Mouse (Mus musculus) testis, adult 2 months (tissue): ENCODE results near the gene Trit1. TPM values are rescaled to one million over a fixed set of nuclear protein-coding genes. Genes with fewer than 3 reads are reported as not detected.

Source experiments
- H3K27ac ChIP-seq: fragments of 200-500 bp; 2 replicates; pipeline ENCODE4 v1.5.1; 2012; ENCODE audit warnings: low read depth, low read length; ENCODE audit not compliant: control insufficient read depth, insufficient read depth
- H3K27me3 ChIP-seq: fragments of 200-500 bp; 2 replicates; pipeline ENCODE4 v1.6.1; 2012; ENCODE audit warnings: mild to moderate bottlenecking, low read length, moderate library complexity; ENCODE audit not compliant: control insufficient read depth, insufficient read depth
- H3K36me3 ChIP-seq: fragments of 200-500 bp; 2 replicates; pipeline ENCODE4 v1.6.1; 2012; ENCODE audit warnings: mild to moderate bottlenecking, low read length; ENCODE audit not compliant: control insufficient read depth, insufficient read depth
- H3K4me1 ChIP-seq: fragments of 200-500 bp; 2 replicates; pipeline ENCODE4 v1.6.1; 2012; ENCODE audit warnings: low read length; ENCODE audit not compliant: control insufficient read depth, insufficient read depth
- H3K4me3 ChIP-seq: fragments of 200-500 bp; 2 replicates; pipeline ENCODE4 v1.5.1; 2012; ENCODE audit warnings: low read depth, mild to moderate bottlenecking, low read length, moderate library complexity, mixed read lengths; ENCODE audit not compliant: control insufficient read depth
- CTCF ChIP-seq: fragments of 200-500 bp; IDR thresholded peaks from 2 replicates; pipeline ENCODE4 v1.5.1; 2012; ENCODE audit warnings: low read depth, mild to moderate bottlenecking, inconsistent platforms, low read length, moderate library complexity; ENCODE audit not compliant: control insufficient read depth, insufficient read depth, insufficient replicate concordance
- POLR2A ChIP-seq: fragments of 200-500 bp; IDR thresholded peaks from 2 replicates; pipeline ENCODE4 v1.6.1; 2012; ENCODE audit warnings: low read depth, mild to moderate bottlenecking, inconsistent platforms, low read length, moderate library complexity; ENCODE audit not compliant: control insufficient read depth
- polyA plus RNA-seq: library from polyadenylated mRNA; depleted of rRNA; stranded (reverse); fragments of >200 nt; gene quantifications from 2 replicates; pipeline ENCODE4 v1.2.3, GENCODE M21; 2012

The Trit1 gene
- polyA plus RNA-seq, 1 experiment: 2.2 TPM

DNA sequence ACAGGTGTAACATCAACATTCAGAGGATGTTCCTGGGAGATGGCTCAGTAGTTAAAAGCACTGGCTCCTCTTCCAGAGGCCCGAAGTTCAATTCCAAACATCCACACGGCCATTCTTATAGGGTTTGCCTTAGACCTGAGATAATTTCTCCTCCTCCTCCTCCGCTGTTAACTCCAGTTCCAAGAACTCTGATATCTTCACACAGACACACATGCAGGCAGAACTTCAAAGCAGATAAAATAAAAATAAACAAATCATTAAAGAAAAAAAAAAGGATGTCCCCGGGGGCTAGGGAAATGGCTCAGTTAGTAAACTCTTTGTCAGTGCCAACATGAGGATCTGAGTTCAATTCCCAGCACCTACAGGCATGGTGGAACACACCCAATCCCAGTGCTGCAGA lies 61.8 kb downstream of the Trit1 start:
- H3K36me3 ChIP-seq: no peaks in the 10 kb centered on the region
- no peak overlapping the region for H3K27ac ChIP-seq
- no peaks in the 10 kb centered on the region for H3K27me3 ChIP-seq
- no peak overlapping the region for H3K4me3 ChIP-seq
- TF ChIP-seq POLR2A (no peak), CTCF (no peak)
- peaks cover 2% of the 10 kb centered on the region for H3K4me1 ChIP-seq

DNA sequence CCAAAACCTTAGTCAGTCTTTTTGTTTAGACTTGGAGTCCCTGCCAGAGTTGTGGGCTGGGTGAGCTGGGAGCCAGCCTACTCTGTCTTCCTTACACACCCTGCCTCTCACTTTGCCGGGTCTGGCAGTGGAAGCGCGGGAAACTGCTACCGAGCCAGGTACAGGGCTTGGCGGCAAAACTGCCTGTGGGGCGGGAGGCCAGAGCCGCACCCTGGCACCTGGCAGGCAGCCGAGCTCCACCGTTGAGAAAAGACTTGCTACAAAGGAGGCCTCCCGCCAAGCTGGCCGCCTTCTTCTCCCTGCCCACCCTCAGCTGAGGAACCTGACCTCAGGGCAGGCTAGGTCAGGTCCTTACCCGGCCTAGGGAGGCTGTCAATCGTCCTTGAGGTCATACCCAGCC lies 64.4 kb downstream of the Trit1 start:
- TF ChIP-seq POLR2A (no peak), CTCF (no peak)
- no peaks in the 10 kb centered on the region for H3K36me3 ChIP-seq
- no peaks in the 10 kb centered on the region for H3K27me3 ChIP-seq
- H3K4me1 ChIP-seq: peaks cover 2% of the 10 kb centered on the region
- no peak overlapping the region for H3K4me3 ChIP-seq
- no peak overlapping the region for H3K27ac ChIP-seq

- no peak overlapping the region for H3K27ac ChIP-seq
- peaks cover 2% of the 10 kb centered on the region for H3K4me1 ChIP-seq
- no peaks in the 10 kb centered on the region for H3K36me3 ChIP-seq
- H3K27me3 ChIP-seq: no peaks in the 10 kb centered on the region
- TF ChIP-seq CTCF (peak; percentile 93), POLR2A (no peak)
- H3K4me3 ChIP-seq: peak overlapping the region; percentile 70
Observed at GRCm38 (mm10) chr4:123082283-123083163, 66.1 kb downstream of the Trit1 start.

GRCm38 (mm10) chr4:123083323-123083902 lies 67.0 kb downstream of the Trit1 start:
- no peak for TF ChIP-seq POLR2A
- TF ChIP-seq CTCF: no peak
- H3K4me3 ChIP-seq: no peak overlapping the region
- no peak overlapping the region for H3K27ac ChIP-seq
- H3K27me3 ChIP-seq: no peaks in the 10 kb centered on the region
- peaks cover 2% of the 10 kb centered on the region for H3K4me1 ChIP-seq
- no peaks in the 10 kb centered on the region for H3K36me3 ChIP-seq

GRCm38 (mm10) chr4:123085290-123085689 lies 68.9 kb downstream of the Trit1 start:
- Histone ChIP-seq H3K36me3 (no peaks in the 10 kb centered on the region), H3K27ac (no peak overlapping the region)
- TF ChIP-seq CTCF: no peak
- TF ChIP-seq POLR2A: no peak

DNA sequence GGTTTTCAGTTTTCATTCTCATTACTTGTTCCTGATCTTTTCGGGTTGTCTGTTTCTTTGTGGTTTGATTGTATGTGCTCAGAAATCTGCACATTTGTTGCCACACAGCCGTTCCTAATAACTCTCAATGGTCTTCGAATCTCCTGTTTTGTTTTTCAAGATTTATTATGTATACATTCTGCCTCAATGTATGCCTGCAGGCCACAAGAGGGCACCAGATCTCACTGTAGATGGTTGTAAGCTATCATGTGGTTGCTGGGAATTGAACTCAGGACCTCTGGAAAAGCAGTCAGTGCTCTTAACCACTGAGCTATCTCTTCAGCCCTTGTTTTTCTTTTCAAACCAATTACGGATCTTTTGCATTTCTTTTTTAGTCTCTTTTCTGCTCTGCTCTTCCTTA lies 70.0 kb downstream of the Trit1 start:
- TF ChIP-seq POLR2A: no peak
- no peak for TF ChIP-seq CTCF

More at GRCm38 (mm10) chr4:123085290-123085689, 68.9 kb downstream of the Trit1 start:
- Histone ChIP-seq H3K4me1 (peaks cover 2% of the 10 kb centered on the region), H3K27me3 (no peaks in the 10 kb centered on the region), H3K4me3 (no peak overlapping the region)

GRCm38 (mm10) chr4:123092621-123093020 lies 76.2 kb downstream of the Trit1 start:
- no peaks in the 10 kb centered on the region for H3K36me3 ChIP-seq

More for the DNA sequence above, 70.0 kb downstream of the Trit1 start:
- Histone ChIP-seq H3K4me1 (peaks cover 2% of the 10 kb centered on the region), H3K27ac (no peak overlapping the region), H3K4me3 (no peak overlapping the region), H3K36me3 (no peaks in the 10 kb centered on the region), H3K27me3 (no peaks in the 10 kb centered on the region)

More at GRCm38 (mm10) chr4:123092621-123093020, 76.2 kb downstream of the Trit1 start:
- no peak for TF ChIP-seq POLR2A
- TF ChIP-seq CTCF: no peak
- H3K27me3 ChIP-seq: no peaks in the 10 kb centered on the region
- no peak overlapping the region for H3K27ac ChIP-seq
- H3K4me1 ChIP-seq: peaks cover 3% of the 10 kb centered on the region; the same call in 1 of the 2 replicates
- H3K4me3 ChIP-seq: no peak overlapping the region
